Mouse (Mus musculus): ENCODE results near the gene Hist1h3c. TPM values are rescaled to one million over a fixed set of nuclear protein-coding genes. Genes with fewer than 3 reads are reported as not detected.
"Not testable (repeated sequence)": the region's sequence is repeated elsewhere in the genome, so short reads cannot be mapped to it uniquely, and the experiment has no call there.

Gene Hist1h3c
- polyA plus RNA-seq, 1 experiment from 2014 or later: 6.8 TPM

DNA sequence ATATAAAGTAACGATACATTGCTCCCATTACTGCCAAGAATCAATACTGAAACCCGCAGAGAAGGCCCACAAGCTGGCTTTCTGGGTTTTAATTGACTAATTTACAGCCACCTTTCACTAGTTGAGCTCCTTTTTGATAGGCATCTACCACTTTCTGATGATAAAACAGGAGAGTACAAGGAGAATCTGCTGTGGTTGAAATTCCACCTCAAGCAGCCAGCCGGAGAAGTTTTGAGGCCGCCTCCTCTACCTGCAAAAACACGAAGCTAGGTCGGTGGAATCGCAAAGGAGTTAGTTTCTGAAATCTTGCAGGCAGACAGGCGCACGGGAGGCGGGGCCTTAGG lies 17.8 kb upstream of the Hist1h3c start:
- H3K9ac ChIP-seq: no peak overlapping the region

GRCm38 (mm10) chr13:23761871-23762821 lies 16.7 kb upstream of the Hist1h3c start, which contains the start of gene Hist1h3a:
TSS of gene Hist1h3a (minus strand) at chr13:23762386.
- not testable (repeated sequence) for H3K27me3 ChIP-seq (replicated peaks); H3K9me3 ChIP-seq; H3K36me3 ChIP-seq
- WGBS: under 1% methylated on average over 35 of the region's 52 CpGs
- Histone ChIP-seq H3K4me3 (peak within 1 kb of the TSS; percentile 39), H3K27ac (peak within 1 kb of the TSS; percentile 42), H3K4me1 (peaks cover 22% of the 10 kb centered on the region), H3K9ac (peak within 1 kb of the TSS; percentile 51), H3K4me2 (replicated peaks) (peak within 1 kb of the TSS; percentile 83)
- ATAC-seq (ENCODE audit: low FRiP score, low read depth): peak; percentile 59

More for the DNA sequence above, 17.8 kb upstream of the Hist1h3c start:
- Histone ChIP-seq H3K36me3 (no peaks in the 10 kb centered on the region), H3K27me3 (replicated peaks) (no peaks in the 10 kb centered on the region), H3K4me3 (peak overlapping the region; percentile 24; the same call in 1 of the 2 replicates), H3K9me3 (no peaks in the 10 kb centered on the region), H3K4me1 (peaks cover 20% of the 10 kb centered on the region), H3K27ac (0 out of 2 replicates have a peak overlapping the region, but pooled peaks have one; percentile 17), H3K4me2 (replicated peaks) (peak overlapping the region; percentile 83)
- WGBS: 1% methylated on average over 10 of the region's 10 CpGs
- no peak for ATAC-seq (ENCODE audit: low FRiP score, low read depth)

DNA sequence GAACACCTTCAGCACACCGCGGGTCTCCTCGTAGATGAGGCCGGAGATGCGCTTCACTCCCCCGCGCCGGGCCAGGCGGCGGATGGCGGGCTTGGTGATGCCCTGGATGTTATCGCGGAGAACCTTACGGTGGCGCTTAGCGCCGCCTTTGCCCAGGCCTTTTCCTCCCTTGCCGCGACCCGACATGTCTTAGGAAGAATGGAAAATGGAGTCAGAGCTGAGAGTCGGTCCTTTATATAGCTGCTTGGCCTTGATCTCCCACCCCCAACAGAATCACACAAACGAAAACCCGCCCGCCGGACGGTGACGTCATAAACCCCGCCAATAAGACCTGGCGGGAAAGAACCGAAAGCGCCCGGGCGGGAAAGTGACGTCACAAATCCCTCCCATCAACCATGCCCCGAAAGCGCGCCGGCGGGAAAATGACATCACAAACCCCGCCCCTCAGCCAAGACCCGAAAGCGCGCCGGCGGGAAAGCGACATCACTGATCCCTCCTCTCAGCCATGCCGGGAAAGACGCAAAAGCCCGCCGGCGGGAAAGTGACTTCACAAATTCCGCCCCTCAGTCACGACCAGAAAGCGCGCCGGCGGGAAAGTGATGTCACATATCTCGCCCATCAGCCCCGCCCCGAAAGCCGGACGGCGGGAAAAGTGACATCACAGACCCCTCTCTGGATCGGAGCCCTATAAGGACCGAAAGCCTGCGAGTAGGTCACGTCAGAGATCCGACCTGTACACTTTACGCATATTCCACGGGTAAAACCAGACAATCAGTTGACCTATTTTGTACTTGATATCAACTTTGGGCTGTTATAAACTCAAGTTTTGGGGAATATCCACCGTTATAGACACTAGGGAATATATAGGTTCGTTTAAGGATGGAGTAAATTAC lies 15.8 kb upstream of the Hist1h3c start, which contains the start of gene Hist1h4a:
TSS of gene Hist1h4a (minus strand) at position 259 of the 893 bp plus-strand sequence.
- Histone ChIP-seq H3K27me3 (replicated peaks) (no peaks in the 10 kb centered on the region), H3K4me1 (peaks cover 23% of the 10 kb centered on the region), H3K4me2 (replicated peaks) (peak within 1 kb of the TSS; percentile 83), H3K9ac (peak within 1 kb of the TSS; percentile 51), H3K9me3 (no peaks in the 10 kb centered on the region), H3K36me3 (no peaks in the 10 kb centered on the region), H3K27ac (peak within 1 kb of the TSS; percentile 50), H3K4me3 (peak within 1 kb of the TSS; percentile 39)
- ATAC-seq (ENCODE audit: low FRiP score, low read depth): peak; percentile 70
- WGBS: under 1% methylated on average over 67 of the region's 72 CpGs

DNA sequence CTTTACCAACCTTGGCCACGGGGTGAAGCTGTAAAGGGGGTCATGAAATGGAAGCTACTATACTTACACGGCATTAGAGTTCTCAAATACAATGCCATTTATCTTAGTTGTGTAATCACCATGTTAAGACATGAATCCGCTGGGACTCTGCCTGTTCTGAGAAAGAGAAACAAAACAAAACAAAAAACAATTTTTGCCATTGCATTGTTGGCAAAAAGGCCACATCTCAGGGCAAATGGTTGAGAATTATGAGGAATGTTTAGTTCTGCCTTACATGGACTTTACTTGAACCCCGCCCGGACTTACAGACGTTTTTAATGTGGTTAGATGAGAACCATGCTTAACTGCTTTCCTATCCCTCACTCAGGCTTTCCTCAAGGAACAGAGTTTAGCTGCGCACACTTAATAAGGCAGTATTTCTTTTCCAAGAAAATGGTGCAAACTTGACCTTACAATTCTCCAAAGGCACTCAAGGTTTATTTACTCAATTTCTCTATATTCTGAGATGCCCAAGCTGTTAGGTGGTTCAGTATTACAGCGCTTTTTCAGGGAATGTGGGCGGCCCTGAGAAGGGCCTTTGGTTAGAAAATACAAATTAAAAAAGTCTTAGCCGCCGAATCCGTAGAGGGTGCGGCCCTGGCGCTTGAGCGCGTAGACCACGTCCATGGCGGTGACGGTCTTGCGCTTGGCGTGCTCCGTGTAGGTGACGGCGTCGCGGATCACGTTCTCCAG lies 15.0 kb upstream of the Hist1h3c start:
- peak overlapping the region; percentile 83 for H3K4me2 ChIP-seq (replicated peaks)
- H3K9ac ChIP-seq: peak overlapping the region; percentile 48
- 1% methylated on average over 26 of the region's 27 CpGs for WGBS
- H3K36me3 ChIP-seq: no peaks in the 10 kb centered on the region
- H3K27me3 ChIP-seq (replicated peaks): no peaks in the 10 kb centered on the region
- ATAC-seq (ENCODE audit: low FRiP score, low read depth): peak; percentile 13
- peaks cover 23% of the 10 kb centered on the region for H3K4me1 ChIP-seq
- H3K9me3 ChIP-seq: no peaks in the 10 kb centered on the region
- H3K27ac ChIP-seq: peak overlapping the region; percentile 50; the same call in 1 of the 2 replicates
- peak overlapping the region; percentile 39 for H3K4me3 ChIP-seq

- no peaks in the 10 kb centered on the region for H3K9me3 ChIP-seq
- H3K27me3 ChIP-seq (replicated peaks): no peaks in the 10 kb centered on the region
- H3K4me3 ChIP-seq: no peak overlapping the region
- ATAC-seq (ENCODE audit: low FRiP score, low read depth): no peak
- H3K9ac ChIP-seq: peak overlapping the region; percentile 48; the same call in 1 of the 2 replicates
- H3K36me3 ChIP-seq: no peaks in the 10 kb centered on the region
- H3K27ac ChIP-seq: 0 out of 2 replicates have a peak overlapping the region, but pooled peaks have one; percentile 46
- WGBS: 69% methylated on average over 1 of the region's 1 CpGs
- H3K4me1 ChIP-seq: peaks cover 23% of the 10 kb centered on the region
- H3K4me2 ChIP-seq (replicated peaks): peak overlapping the region; percentile 83
These were observed 14.5 kb upstream of the Hist1h3c start for GRCm38 (mm10) chr13:23759916-23760239.

DNA sequence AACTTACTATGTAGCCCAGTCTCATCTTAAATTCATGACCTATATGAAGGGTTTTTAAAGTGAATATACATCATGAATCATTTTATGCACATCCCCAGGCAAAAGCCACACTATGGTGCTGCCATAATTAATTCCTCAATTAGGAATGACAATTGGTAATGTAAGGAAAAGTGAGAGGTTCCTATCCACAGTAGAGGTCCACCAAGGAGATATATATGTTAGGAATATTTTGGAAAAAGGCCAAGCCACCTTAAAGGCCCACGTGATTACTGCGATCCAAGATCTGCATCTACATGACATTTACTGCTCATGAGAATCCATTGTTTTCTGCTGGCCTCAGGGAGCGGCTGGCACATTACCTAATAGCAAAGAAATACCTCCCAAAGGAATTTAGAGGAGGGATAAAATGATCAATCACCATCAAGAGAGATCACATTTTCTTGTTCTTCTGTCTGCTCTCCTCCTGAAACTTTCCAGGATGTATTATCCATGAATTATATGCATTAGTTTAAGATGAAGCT lies 13.9 kb upstream of the Hist1h3c start:
- 38% methylated on average over 3 of the region's 3 CpGs for WGBS
- H3K27me3 ChIP-seq (replicated peaks): no peaks in the 10 kb centered on the region
- ATAC-seq (ENCODE audit: low FRiP score, low read depth): no peak

GRCm38 (mm10) chr13:23757921-23758320 lies 12.5 kb upstream of the Hist1h3c start:
- Histone ChIP-seq H3K4me2 (replicated peaks) (no peak overlapping the region; the same call in 1 of the 2 replicates), H3K9me3 (no peaks in the 10 kb centered on the region), H3K27ac (no peak overlapping the region), H3K9ac (no peak overlapping the region), H3K4me3 (no peak overlapping the region), H3K4me1 (peaks cover 9% of the 10 kb centered on the region; the same call in 1 of the 2 replicates), H3K27me3 (replicated peaks) (no peaks in the 10 kb centered on the region), H3K36me3 (no peaks in the 10 kb centered on the region)
- no peak for ATAC-seq (ENCODE audit: low FRiP score, low read depth)
- WGBS: 45% methylated on average over 3 of the region's 3 CpGs

More for the DNA sequence above, 13.9 kb upstream of the Hist1h3c start:
- Histone ChIP-seq H3K36me3 (no peaks in the 10 kb centered on the region), H3K9me3 (no peaks in the 10 kb centered on the region), H3K4me1 (peaks cover 21% of the 10 kb centered on the region), H3K27ac (no peak overlapping the region), H3K4me2 (replicated peaks) (no peak overlapping the region), H3K4me3 (no peak overlapping the region), H3K9ac (no peak overlapping the region)

DNA sequence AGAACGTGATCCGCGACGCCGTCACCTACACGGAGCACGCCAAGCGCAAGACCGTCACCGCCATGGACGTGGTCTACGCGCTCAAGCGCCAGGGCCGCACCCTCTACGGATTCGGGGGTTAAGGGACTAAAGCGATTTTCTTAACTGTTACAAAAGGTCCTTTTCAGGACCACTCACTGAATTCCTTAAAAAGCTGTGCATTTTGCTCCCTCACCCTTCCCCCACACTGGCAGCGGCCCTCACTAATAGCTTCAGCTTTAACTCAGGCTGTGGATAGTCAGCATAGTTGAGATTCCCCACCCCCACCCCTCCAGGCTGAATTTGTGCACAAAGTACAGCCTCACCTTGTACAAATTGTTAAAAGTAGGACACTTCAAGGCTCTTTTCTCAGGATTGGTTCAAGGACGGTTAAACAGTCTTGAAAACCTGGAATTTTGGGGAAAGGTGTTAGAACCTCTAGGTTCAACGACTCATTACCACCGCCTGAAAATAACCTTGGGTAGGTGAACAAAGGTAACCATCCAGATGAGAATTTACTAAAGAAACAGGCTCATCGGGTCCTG lies 11.9 kb upstream of the Hist1h3c start:
- Histone ChIP-seq H3K4me3 (peak overlapping the region; percentile 28), H3K4me1 (peaks cover 9% of the 10 kb centered on the region; the same call in 1 of the 2 replicates), H3K27ac (peak overlapping the region; percentile 46; the same call in 1 of the 2 replicates), H3K4me2 (replicated peaks) (peak overlapping the region; percentile 62), H3K9me3 (no peaks in the 10 kb centered on the region), H3K9ac (peak overlapping the region; percentile 44), H3K36me3 (no peaks in the 10 kb centered on the region), H3K27me3 (replicated peaks) (no peaks in the 10 kb centered on the region)
- WGBS: 2% methylated on average over 21 of the region's 23 CpGs
- ATAC-seq (ENCODE audit: low FRiP score, low read depth): no peak

DNA sequence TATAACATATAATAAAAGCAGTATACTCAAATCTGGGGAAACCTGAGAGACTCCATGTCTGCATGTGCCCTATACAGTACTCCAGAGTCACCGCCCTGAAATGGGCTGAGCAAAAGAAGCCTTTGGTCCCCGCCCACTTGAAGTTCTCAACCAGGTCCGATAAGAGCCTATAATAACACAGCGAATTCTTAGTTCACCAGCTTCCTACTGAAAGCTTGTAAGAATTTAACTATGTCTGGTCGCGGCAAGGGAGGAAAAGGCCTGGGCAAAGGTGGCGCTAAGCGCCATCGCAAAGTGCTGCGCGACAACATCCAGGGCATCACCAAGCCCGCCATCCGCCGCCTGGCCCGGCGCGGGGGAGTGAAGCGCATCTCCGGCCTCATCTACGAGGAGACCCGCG lies 11.4 kb upstream of the Hist1h3c start, which contains the start of gene Hist1h4b:
TSS of gene Hist1h4b (plus strand) at position 224 of the 400 bp plus-strand sequence.
- peak; percentile 64 for ATAC-seq (ENCODE audit: low FRiP score, low read depth)
- under 1% methylated on average over 20 of the region's 22 CpGs for WGBS

GRCm38 (mm10) chr13:23755000-23755399 lies 9.6 kb upstream of the Hist1h3c start:
- Histone ChIP-seq H3K27ac (no peak overlapping the region), H3K9ac (no peak overlapping the region), H3K4me2 (replicated peaks) (no peak overlapping the region), H3K27me3 (replicated peaks) (no peaks in the 10 kb centered on the region), H3K36me3 (no peaks in the 10 kb centered on the region), H3K9me3 (no peaks in the 10 kb centered on the region), H3K4me1 (peaks cover 3% of the 10 kb centered on the region; the same call in 1 of the 2 replicates), H3K4me3 (no peak overlapping the region)
- no peak for ATAC-seq (ENCODE audit: low FRiP score, low read depth)

More for the DNA sequence above, 11.4 kb upstream of the Hist1h3c start, which contains the start of gene Hist1h4b:
- Histone ChIP-seq H3K27ac (peak within 1 kb of the TSS; percentile 46; the same call in 1 of the 2 replicates), H3K4me1 (peaks cover 9% of the 10 kb centered on the region; the same call in 1 of the 2 replicates), H3K4me2 (replicated peaks) (peak within 1 kb of the TSS; percentile 62), H3K9ac (peak within 1 kb of the TSS; percentile 44), H3K4me3 (peak within 1 kb of the TSS; percentile 28), H3K27me3 (replicated peaks) (no peaks in the 10 kb centered on the region), H3K9me3 (no peaks in the 10 kb centered on the region), H3K36me3 (no peaks in the 10 kb centered on the region)

Data from neural tube, embryonic 12.5 days (tissue).